Mouse (Mus musculus) layer of hippocampus, adult 6 months (tissue): ENCODE data around the gene Rrp1b. TPM values are rescaled to one million over a fixed set of nuclear protein-coding genes. Genes with fewer than 3 reads are reported as not detected.

Source experiments
- long read RNA-seq, 2 experiments: library from polyadenylated mRNA; unstranded; transcript quantifications; one replicate each; pipeline ENCODE4 v2.0.0; 2019 to 2020
- polyA plus RNA-seq: library from polyadenylated mRNA; unstranded; fragments of <200 nt; fragmentation: Nextera tagmentation; gene quantifications from 2 replicates; pipeline ENCODE4 v1.2.3, GENCODE M21; 2021

Gene Rrp1b
- polyA plus RNA-seq, result 5.6 and 6.6 TPM in 2 replicates
- long read RNA-seq, experiment 1, partial matches to known transcripts, result 1 of 1 reads
- long read RNA-seq, experiment 1, other reads (novel, unspliced or antisense), result 0 of 1 reads
- long read RNA-seq, experiment 2, partial matches to known transcripts, result 0 of 4 reads
- long read RNA-seq, experiment 2, other reads (novel, unspliced or antisense), result 4 of 4 reads

DNA sequence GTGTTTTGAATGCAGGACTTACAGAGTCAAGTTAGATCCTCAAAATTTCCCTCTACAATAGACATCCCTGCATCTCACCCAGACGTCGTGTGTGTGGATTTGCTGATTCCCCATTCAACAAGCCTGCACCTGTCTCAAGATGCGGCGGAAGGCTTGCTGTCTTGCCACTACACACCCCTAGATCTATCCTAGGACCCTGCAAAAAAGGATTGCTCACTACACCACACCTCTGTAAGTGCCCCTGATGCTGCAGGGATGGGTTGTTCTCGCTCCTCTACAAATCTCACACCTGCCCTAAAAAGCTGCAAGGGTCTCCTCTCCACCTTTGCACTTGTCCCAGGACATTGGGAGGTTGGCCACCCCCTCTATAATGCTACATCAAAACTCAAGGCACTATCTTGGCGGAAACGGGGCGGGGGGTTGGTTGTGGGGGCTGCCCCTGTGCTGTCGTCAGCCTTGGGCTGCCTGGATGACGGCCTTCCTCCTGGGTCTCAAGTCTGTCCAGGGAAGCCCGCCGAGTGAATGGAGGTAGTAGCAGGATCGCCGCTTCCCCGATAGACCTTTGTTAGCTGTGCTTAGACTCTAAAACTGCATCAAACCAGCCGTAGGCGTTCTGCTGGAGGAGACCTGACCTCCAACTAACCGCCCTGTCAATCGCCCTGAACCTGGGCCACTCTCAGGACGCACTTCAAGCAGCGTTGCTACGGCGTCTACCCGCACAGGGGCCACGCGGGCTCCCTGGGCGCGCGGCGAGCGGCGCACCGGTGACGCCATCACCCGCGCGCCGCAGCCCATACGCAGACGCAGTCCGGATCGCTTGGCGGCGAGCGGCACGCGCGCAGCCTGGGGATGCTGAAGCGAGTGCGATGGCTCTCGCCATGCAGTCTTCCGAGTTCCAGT is at the start of gene Rrp1b, which contains the start of gene Hsf2bp:
Gene Rrp1b, plus strand, starts transcription at position 492 of the 900 bp plus-strand sequence.
Gene Hsf2bp, minus strand, starts transcription at position 741 of the 900 bp plus-strand sequence.

Other genes starting within 250 kb of the Rrp1b start
- gene Sik1, start 180.3 kb upstream of the Rrp1b start, polyA plus RNA-seq, result 2.1 and 3.4 TPM in 2 replicates
- gene Hsf2bp, start 249 bp downstream of the Rrp1b start, polyA plus RNA-seq, result 0.18 and 0.40 TPM in 2 replicates
- gene Notch3, start 130.8 kb downstream of the Rrp1b start, polyA plus RNA-seq, result 0.28 and 0.39 TPM in 2 replicates
- gene Ephx3, start 153.4 kb downstream of the Rrp1b start, polyA plus RNA-seq, result 0.13 TPM in 1 of 2 replicates, not detected in the other
- 13.7 and 15.7 TPM in 2 replicates for gene Brd4, start 248.6 kb downstream of the Rrp1b start, polyA plus RNA-seq